Mouse (Mus musculus) frontal cortex, adult 2 months (tissue): ENCODE data around the gene Psenen. TPM values are rescaled to one million over a fixed set of nuclear protein-coding genes. Genes with fewer than 3 reads are reported as not detected.

Source experiments
- DNase-seq, 2 experiments: peaks; one replicate each; pipeline ENCODE4 v3.0.0; 2022; ENCODE audit warnings: low spot score in 1 of 2; ENCODE audit errors: extremely low spot score in 1 of 2
- polyA plus RNA-seq: library from polyadenylated mRNA; depleted of rRNA; stranded (reverse); fragments of >200 nt; gene quantifications from 2 replicates; pipeline ENCODE4 v1.2.3, GENCODE M21; 2012; rRNA removed

The Psenen gene
- 114 and 133 TPM in 2 replicates for polyA plus RNA-seq

DNA sequence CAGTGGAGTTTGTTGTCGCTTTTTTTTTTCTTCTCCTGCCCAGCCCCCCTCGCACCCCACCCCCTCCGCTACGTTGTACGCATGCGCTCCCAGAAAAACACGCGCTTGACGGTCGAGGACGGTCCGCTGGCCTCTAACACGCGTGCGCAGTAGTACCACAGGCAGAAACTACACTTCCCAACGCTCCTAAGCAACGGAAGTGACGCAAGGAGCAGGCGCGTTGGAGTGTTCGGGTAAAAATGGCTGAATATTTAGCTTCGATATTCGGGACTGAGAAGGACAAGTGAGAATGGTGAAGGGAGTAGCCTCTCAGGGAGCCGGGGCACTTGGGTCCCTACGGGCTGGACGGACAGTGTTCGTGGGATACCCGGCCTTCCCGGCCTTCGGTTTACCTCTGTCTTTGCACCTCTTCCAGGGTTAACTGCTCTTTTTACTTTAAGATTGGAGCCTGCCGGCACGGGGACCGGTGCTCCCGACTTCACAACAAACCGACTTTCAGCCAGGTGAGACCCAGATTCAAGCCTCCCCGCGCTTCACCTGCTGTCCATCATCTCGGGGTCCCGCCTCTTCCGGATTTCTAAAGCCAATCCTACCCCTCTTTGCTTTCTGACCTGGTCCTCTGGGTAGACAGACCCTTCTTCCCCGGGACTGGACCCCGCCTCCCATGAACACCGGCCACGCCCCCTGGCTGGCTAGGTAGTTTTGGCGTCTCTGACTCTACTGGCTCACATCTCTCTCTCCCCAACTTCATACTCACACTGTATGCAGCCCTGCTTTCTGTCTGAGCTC, at the start of gene Psenen, which contains the start of the genes U2af1l4 and Gm49396:
Psenen (minus strand) TSS at position 511 of the 789 bp plus-strand sequence.
U2af1l4 (plus strand) TSS at position 185 of the 789 bp plus-strand sequence.
Gm49396 (plus strand) TSS at position 228 of the 789 bp plus-strand sequence.
- DNase-seq: peak; percentile 95 to 97

DNA sequence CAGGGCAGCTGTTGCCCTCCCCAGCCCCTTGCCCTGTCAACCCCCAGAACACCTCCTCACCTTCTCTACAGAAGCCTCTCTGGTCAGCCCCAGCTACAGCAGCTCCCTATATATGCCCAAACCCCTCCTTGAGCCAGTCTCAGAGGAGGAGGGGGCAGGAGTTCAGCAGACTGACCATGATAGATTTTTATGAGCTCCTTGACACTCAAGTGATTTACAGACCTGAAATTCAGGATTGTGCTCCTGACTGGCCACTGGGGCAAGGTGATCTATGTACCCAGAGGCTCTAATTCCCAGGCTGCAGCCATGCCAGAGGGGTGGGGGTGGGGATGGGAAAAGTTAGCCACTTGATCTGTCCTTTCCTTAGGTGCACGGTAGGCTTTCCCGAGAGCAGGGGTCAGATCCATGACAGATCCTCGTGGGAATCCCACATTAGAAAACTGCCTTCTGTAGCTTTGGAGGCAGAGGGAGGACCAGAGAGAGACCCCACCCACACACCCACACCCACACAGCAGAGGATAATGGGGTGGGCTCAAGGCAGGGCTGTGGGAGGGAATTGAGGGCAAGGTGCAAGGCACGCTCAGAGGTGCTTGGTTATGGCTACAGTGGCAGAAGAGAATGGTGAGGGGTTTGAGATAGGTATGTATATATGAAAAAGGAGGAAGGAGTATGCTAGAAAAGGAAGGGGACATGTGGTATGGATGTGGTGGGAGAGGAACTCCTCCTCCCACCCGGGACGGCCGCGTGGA, 49.4 kb upstream of the Psenen start, which contains the start of gene Upk1a:
Upk1a (minus strand) TSS at position 194 of the 749 bp plus-strand sequence.
- DNase-seq: no peak

DNA sequence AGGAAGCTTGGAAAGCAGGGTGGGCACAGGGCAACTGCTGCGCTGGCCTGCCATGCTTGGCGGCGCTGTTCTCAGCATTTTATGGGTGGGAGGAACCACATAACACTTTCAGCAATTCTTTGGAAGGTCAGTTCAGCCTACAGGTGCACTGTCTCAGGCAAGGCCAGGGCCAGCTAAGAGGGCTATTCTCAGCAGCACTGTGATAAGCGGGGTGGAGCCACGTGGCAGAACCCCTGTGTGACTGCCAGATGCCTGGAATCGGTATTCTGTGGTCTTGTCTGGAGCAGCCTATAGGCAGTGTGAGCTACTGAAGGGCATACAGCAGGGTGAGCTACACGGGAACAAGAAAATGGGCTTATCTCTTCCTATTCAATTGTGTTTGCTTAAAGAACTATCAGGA, 46.6 kb upstream of the Psenen start:
- DNase-seq: no peak

DNA sequence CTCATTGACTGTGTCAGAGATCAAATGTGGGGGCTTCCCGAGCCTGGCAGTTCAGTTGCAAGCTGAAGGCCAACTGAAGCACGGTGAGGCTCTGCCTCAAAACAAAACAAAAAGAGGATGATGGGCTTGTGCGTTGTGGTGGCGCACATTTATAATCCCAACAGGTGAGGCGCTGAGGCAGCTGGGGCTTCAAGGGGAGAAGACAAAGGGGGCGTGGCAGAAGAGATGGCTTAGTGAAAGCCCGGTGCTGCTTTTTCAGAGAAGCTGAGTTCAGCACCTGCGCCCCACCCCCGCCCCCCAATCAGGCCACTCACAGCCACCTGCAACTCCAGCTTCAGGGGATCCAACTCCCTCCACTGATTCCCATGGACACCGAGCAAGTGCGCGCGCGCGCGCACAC, 45.0 kb upstream of the Psenen start:
- DNase-seq: no peak

DNA sequence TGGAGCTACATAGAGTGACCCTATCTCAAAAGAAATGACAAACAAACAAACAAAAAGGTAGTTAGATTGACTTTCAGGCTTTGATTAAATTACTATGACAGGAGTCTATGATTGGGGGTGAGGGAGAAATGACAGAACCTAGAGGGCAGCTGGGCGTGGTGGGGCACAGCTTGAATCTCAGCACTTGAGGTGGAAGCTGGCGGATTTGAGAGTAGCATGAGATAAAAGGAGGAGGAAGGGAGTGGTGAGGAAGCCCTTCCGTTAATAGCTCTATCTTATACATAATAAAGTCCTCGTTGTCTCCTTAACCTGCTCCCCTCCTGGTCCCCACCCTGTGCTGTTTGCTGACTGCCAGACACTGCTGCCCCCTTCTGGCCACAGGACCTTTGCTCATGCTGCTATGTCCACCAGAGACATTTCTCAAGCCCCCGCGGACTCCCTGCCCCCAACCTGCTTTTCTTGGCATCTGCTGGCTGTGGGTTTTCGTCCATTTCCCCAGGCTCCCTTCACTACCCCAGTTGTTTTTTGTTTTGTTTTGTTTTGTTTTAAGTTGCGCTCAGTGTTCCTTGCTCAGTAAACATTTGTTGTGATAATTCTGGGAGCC, 44.4 kb upstream of the Psenen start:
- peak in 1 of 2 experiments; percentile 55 for DNase-seq

DNA sequence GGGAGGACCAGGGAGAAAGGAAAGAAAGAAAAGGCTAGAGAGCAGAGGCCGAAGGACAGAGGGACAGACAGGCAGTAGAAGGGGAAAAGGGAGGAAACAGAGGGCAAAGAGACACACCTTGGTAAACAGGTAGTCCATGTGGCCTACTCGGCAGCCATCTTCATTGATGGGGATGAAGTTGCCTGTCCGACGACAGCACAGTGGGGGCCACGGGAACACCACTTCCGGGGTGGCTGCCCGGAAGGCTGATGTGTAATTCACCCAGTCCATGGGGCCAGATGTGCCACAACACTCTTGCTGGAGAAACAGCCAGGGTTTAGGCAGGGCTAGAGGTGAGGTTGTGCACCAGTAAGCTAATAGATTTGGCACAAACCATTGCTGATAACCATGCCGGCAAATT, 41.5 kb upstream of the Psenen start:
- DNase-seq: no peak

DNA sequence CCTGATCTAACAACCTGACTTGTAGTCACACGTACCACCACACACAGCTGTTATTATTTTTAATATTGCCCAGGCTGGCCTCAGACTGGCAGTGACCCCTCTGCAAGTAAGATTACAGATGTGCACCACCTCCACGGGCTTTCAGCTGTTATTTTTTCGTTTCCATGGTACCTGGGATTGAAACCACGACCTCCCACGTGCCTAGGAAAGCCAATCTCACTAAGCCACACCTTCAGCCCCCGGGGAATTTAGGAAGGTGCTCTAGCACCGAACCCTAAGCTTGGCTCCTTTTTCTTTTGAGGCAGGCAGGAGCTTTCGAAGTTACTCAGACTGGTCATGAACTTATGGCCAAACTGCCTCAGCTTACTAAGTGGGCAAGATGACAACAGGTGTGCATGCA, 41.0 kb upstream of the Psenen start:
- DNase-seq: no peak

DNA sequence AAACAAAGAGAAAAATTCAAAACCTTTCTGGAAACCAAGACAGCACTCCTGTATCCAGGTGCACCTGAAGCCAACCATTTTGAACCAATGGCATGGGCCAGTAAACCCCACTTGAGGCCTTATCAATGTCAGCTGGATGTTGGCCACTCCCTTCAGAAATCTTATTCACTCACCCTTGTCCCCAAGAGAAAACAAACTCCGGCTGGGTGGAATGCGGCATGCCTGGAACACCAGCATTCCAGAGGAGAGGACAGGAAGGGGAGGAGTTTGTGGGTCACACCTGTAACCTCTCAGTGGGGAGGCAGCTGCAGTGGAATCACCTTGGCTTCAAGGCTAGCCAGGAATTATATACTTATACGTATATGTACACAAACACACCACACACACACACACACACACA, 39.2 kb upstream of the Psenen start:
- no peak for DNase-seq

DNA sequence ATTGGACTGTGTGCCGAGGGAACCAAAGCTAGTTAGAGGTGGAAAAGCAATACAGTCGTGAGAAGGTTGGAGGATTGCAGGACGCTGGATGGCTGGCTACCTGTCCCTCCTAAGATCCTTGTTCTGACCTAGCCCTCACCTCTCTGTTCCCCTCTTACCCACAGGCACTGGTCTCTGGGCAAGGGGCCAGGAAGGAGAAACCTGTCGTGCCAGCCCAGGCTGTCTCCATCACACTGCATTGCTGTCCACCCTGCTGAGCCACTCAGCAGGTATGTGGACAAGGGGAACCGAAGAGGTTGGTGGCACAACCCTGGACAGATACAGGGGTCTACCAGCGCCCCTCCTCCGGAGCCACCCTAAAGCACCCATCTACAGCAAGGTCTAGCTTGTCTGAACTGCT, 37.2 kb upstream of the Psenen start:
- DNase-seq: no peak

DNA sequence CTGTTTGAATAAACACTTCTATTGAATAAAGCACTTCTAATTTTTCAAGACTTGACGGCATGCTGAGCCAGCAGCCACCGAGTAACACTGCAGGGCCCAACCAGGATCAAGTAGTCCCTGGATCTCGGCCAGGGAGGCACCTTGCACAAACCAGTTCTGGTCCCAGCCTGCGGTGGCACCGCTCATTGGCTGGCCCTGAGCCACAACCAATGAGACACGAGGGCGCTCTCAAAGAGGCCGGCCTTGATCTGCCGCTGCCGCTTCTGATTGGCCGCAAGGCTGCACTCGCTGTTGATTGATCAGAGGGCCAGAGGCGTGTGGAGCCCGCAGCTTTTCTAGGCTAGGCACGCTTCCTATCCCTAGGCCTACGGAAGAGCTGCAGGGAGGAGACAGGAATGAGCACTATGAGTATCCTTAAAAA, 36.5 kb upstream of the Psenen start:
- peak; percentile 86 to 93 for DNase-seq

DNA sequence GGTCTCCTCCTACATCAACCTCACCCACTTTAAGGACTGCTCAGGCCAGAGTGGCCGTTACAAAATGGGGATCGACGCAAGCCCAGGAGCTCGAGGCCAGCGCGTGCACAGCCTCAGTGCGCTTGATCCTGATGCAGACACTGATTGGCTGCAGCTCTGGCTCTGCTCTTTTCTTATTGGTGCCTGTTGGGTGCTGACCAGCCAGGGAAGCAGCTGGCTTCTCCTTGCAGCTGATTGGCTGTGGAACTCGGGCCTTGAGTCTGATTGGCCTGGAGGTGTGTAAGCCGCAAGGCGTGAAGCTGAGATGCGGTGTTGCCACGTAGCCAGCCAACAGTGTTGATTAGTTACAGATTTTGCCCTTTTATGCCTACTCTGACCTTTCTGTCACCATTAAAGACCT, 35.4 kb upstream of the Psenen start, which contains the start of gene Zbtb32:
Zbtb32 (minus strand) TSS at position 124 of the 400 bp plus-strand sequence.
- DNase-seq: no peak

DNA sequence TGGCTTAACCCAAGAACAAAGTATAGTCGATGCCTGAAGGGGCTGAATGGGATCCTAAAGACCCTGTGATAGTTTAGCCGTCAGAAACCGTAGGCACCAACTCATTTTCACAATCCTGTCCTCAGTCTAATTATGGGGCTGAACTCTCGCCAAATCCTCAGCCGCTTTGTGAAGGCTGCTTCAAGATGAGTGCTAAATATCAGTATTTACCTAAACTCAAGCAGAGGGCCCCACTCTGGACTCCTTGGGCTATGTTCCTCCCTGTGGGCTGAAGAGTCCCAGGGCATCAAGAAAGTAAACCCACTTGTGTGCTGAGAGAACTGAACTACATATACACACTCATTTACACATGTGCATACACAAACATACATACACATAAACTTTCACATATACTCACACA, 33.4 kb upstream of the Psenen start:
- DNase-seq: no peak

DNA sequence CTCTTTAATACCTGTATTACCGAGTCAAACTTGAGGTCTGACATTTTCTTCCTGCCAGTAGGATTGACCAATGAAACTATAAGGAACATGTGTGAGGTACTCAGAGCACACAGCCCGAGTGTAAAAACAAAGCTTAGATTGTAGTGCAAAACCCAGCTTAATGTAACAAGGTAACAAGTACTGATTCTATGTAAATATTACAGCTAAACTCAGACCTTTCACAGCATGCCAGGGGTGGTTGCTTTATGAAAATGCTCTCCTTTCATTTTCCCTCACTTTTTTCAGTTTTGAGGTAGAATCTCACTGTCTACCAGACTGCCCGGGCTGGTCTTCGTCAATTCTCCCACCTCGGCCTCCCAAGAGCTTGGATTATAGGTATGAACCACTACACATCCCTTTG, 32.7 kb upstream of the Psenen start:
- DNase-seq: no peak

DNA sequence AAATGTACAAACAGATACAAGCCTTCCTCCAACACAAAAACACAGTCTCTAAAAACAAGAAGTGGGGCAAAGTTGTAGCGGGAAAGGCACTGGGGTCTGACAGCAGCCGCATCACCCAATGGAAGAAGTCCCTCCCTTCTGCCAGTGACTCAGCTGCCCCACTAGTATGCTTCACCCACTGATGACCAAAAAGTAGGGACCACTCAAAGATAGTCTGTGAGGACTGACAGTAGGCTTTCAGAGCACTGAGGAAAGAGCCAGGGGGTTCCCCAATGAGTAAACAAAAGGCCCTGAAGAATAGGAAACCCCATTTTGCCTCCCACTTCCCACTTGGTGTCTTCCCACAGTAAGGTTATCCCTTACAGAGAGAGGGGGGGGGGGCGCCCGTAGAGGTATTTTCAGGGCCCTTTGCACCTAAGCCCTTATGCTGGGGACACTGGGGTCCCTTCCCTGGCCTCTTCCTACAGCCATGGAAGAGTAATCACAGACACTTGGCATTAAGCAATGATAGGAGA, 31.1 kb upstream of the Psenen start:
- DNase-seq: no peak

DNA sequence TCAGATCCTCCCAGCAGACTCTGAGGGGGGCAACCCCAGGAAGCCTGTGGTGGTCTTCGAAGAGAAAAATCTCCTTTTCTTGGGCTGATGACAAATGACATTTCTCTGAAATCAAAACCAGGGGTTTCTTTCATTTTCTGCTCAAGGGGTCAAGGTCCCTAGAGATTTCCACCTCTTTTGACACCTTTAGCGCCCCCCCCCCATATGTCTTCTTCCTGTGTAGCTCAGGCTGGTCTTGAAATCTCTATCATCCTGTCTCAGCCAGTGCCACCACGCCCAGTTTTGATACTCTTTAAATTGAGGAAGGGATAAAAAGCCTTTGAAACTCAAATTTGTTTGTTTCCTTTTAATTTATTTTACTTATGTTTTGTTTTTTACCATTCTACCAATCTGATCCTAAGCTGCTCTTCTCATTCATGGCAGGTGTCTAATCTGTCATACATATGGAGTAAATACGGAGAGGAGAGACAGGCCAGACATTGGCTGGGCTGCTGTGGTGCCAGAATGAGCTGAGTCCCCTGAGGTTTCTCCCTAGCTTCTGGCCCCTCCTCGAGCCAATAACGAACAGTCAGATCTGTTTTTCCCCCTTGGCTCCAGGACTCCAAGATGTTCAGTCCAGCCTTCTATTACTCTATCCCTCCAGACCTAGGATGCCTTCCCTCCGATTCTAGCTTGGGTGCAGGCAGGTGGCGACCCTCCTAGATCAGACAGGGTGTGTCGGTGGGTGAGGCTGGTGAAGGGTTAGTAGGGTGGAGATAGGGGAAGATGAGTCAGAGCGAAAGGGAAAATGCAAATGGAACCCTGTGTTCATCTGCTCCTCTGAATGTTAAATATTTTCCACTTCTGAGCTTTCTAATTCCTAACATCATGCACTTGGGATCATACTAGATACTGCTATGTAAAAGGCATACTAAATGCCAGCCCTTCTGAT, 30.4 kb upstream of the Psenen start:
- no peak for DNase-seq

DNA sequence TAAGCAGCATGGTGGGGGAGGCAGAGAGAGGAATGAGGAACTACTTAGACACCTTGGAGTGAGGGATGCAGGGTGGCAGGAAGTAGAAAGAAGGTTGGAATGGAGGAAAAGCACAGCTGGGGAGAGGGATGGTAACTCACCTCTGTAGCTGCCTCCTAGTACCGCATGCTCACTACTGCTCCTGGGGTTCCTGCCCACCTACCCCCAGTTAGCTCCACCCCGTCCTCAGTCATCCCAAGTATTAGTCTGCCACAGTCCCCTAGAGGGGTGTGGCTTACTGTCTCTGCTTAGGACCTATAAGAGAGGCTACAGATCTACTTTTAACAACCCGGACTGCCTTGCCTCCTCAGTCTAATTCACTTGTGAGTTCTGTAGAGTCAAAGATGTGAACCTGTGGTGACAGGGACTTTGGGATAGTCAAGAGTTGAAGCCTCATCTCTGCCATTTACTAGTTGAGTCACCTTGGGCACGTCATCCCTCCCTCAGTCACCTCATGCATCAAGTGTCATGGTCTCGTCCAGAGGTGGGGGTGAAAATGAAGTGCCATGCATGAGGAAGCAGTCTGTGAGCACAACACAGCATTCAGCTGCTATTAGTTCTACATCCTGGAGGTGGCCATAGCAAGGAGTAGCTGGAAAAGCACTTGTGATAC, 29.5 kb upstream of the Psenen start:
- no peak for DNase-seq

DNA sequence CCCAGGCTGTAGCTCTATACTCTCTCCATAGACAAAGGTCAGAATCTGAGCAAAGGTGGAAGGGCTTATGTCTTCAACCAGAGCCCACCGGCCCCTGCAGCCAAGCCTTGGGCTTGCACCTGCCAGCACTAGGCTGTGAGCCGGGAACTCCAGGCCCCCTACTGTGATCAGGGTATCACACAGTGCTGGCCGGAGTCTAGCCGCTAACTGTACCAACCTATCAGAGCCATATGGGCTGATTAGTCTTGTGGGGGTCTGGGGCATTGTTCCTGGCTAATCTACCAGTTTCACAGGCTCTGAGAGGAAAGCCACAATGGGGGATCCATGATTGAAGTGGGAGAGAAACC, 28.2 kb upstream of the Psenen start:
- DNase-seq: no peak

DNA sequence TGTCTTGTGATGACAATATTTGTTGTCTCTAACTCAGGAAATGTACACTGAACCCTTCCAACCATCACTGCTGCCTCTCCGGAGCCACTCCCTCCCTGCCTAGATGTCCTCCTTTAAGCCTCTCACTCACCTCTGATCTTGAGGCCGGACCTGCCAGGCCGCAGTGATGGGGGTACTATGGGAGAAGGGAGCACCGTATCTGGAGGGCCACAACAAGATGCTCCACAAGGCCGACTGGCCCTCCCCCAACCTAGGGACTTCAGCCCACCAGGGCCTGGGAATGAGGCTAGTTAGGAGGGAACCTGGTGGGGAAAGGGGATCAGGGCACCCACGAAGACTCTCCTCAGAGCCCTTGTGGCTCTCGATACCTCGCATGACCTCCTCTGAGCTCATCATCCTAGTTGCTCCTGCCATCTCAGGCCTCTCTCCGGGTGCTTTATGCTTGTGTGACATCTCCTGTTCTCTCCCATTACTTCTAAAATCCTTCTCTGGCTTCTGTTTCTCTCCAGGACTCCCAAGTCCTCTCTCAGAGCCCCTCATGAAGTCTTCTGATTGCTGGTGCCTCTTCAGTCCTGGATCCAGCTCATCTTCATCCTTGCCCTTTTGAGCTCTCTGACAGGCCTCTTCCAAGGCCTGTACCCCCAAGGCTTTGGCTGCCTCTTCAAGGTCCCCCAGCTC, 27.6 kb upstream of the Psenen start:
- no peak for DNase-seq
